Mouse (Mus musculus): ENCODE data around the gene Slfn8. TPM values are rescaled to one million over a fixed set of nuclear protein-coding genes. Genes with fewer than 3 reads are reported as not detected.
"Not testable (repeated sequence)": the region's sequence is repeated elsewhere in the genome, so short reads cannot be mapped to it uniquely, and the experiment has no call there.

The Slfn8 gene
- polyA plus RNA-seq, 1 experiment, result 0.28 TPM

DNA sequence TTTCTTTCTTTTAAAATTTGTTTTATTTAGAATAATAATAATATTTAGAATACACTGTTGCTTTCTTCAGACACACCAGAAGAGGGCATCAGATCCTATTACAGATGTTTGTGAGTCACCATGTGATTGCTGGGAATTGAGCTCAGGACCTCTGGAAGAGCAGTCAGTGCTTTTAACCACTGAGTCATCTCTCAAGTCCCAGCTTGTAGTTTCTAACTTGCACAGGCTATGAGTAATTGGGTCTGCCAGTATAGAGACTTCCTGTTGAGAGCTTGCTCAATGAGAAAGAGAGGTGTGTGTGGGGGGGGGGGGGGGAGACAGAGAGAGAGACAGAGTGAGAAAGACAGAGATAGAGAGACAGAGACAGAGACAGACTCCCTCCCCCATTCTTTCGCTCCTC, 18.5 kb upstream of the Slfn8 start:
- DNase-seq, result no peak
- H3K4me3 ChIP-seq (replicated peaks; ENCODE audit: insufficient read depth, low read depth, low read length), result no peak overlapping the region
- 75% methylated on average over 1 of the region's 1 CpGs for WGBS

DNA sequence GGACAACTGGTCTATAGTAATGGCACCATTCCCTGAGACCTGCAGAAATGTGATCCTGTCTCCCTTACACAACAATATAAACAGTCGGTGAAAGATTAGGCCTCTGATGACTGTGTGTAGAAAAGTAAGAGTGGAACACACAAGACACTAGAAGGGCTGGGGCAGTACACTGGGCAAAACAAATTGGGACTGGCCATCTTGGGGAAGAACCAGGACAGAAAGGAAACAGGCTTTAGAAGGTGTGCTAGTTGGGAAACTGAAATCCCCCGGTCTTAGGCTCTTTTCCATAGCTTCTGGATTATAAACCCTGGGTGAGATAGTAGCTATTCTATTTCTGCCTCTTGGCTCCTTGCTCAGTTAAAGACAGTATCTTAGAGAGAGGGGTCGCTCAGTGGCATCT, 18.1 kb upstream of the Slfn8 start:
- not testable (repeated sequence) for DNase-seq; H3K27me3 ChIP-seq (ENCODE audit: control insufficient read depth, insufficient read depth, low read length); H3K4me3 ChIP-seq (replicated peaks; ENCODE audit: insufficient read depth, low read depth, low read length); H3K4me1 ChIP-seq (ENCODE audit: control insufficient read depth, insufficient read depth, low read length); H3K27ac ChIP-seq (ENCODE audit: insufficient read depth, low read length)
- 89% methylated on average over 3 of the region's 3 CpGs for WGBS

More for the DNA sequence above, 18.5 kb upstream of the Slfn8 start:
- no peak for TF ChIP-seq CTCF (IDR thresholded peaks at IDR 0.05; ENCODE audit: borderline replicate concordance, insufficient read depth, low read depth, low read length)
- no peak for TF ChIP-seq POLR2A (IDR thresholded peaks at IDR 0.05; ENCODE audit: borderline replicate concordance, insufficient read depth, low read length)
- Histone ChIP-seq H3K4me1 (ENCODE audit: control insufficient read depth, insufficient read depth, low read length) (no peaks in the 10 kb centered on the region), H3K27ac (ENCODE audit: insufficient read depth, low read length) (no peak overlapping the region), H3K27me3 (ENCODE audit: control insufficient read depth, insufficient read depth, low read length) (no peaks in the 10 kb centered on the region)

DNA sequence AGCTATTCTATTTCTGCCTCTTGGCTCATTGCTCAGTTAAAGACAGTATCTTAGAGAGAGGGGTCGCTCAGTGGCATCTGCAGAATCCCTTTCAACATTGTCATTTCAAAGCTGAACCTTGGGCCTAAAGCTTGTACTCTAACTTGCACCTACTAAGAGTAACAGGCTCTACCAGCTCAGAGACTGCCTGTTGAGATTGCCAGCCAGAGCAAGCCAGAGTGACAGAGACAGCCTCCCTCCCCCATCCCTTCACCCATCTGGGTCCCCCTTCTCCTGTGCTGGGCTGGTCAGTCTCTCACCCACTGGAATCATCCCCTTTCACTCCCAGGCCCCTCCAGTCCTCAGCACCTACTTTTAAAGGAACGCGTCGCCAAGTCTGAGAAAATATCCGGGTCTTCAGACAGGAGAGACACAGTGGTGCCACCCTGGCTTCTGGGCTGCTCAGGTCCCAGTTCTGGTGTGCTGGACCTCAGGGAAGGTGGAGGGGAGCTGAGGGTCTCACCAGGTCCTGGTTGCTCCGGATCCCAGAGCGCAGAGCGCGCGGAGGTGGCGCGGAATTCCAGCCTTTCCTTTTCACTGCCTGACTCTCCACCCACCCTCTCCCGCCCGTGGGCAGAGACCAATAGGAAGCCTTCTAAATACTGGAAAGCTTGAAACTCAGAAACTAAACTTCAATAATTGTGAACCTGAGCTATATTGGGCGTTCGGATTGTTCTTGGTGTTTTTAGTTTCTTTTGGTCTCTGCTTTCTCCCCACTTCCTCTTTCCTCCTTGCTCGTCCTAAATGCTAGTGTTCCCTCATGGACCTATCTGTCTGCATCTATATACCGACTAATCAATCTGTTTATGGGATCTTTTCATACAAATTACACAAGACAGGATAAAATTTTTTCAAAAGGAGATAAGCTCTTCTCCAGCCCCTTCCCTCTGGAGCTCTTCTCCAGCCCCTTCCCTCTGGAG, 770 bp downstream of the Slfn8 start:
- H3K27ac ChIP-seq (ENCODE audit: insufficient read depth, low read length); H3K4me3 ChIP-seq (replicated peaks; ENCODE audit: insufficient read depth, low read depth, low read length); DNase-seq; H3K27me3 ChIP-seq (ENCODE audit: control insufficient read depth, insufficient read depth, low read length); H3K4me1 ChIP-seq (ENCODE audit: control insufficient read depth, insufficient read depth, low read length): not testable (repeated sequence)
- WGBS, result 85% methylated on average over 18 of the region's 18 CpGs

DNA sequence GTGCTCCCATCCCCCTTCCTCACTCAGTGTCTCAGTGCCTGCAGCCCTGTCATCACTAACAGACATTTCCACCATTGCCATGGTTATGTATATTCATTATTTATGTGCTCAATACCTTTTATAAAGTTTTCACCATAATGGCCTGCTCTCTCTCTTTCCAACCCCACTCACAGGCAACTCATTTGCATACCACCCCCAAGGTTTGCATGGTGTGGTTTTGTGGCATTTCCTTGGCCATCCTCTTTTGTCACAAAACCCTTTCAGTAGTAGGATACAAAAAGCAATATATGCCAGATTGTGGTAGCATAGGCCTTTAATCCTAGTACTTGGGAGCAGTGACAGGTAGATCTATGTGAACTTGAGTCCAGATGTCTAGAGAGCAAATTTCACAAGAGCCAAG, 4.5 kb downstream of the Slfn8 start:
- H3K27ac ChIP-seq (ENCODE audit: insufficient read depth, low read length), result no peak overlapping the region
- H3K4me1 ChIP-seq (ENCODE audit: control insufficient read depth, insufficient read depth, low read length), result no peaks in the 10 kb centered on the region
- H3K4me3 ChIP-seq (replicated peaks; ENCODE audit: insufficient read depth, low read depth, low read length), result no peak overlapping the region
- no peak for DNase-seq
- TF ChIP-seq CTCF (IDR thresholded peaks at IDR 0.05; ENCODE audit: borderline replicate concordance, insufficient read depth, low read depth, low read length) (no peak), POLR2A (IDR thresholded peaks at IDR 0.05; ENCODE audit: borderline replicate concordance, insufficient read depth, low read length) (no peak)
- H3K27me3 ChIP-seq (ENCODE audit: control insufficient read depth, insufficient read depth, low read length), result no peaks in the 10 kb centered on the region

DNA sequence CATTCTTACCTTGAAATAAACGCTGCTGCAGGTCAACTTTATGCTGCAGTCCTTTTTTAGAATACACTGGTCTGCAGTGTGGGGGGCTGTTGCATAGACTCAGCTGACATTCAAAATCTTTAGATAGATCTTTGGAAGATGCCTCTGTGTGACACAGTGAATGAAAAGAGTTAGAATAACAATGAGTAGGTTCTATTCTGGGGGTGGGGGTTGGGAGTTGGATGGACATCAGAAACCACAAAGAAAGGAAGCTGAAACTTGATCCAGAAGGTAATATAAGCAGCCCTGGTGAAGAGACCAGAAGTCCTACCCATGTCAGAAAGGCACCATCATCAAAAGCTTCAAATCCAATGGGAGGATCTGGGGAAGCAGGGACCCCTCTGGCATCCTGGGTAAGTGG, 7.3 kb downstream of the Slfn8 start:
- no peak for TF ChIP-seq POLR2A (IDR thresholded peaks at IDR 0.05; ENCODE audit: borderline replicate concordance, insufficient read depth, low read length)
- no peak for TF ChIP-seq CTCF (IDR thresholded peaks at IDR 0.05; ENCODE audit: borderline replicate concordance, insufficient read depth, low read depth, low read length)
- DNase-seq, result no peak
- 73% methylated on average over 1 of the region's 1 CpGs for WGBS
- no peaks in the 10 kb centered on the region for H3K4me1 ChIP-seq (ENCODE audit: control insufficient read depth, insufficient read depth, low read length)
- H3K27me3 ChIP-seq (ENCODE audit: control insufficient read depth, insufficient read depth, low read length), result no peaks in the 10 kb centered on the region
- no peak overlapping the region for H3K4me3 ChIP-seq (replicated peaks; ENCODE audit: insufficient read depth, low read depth, low read length)
- no peak overlapping the region for H3K27ac ChIP-seq (ENCODE audit: insufficient read depth, low read length)

DNA sequence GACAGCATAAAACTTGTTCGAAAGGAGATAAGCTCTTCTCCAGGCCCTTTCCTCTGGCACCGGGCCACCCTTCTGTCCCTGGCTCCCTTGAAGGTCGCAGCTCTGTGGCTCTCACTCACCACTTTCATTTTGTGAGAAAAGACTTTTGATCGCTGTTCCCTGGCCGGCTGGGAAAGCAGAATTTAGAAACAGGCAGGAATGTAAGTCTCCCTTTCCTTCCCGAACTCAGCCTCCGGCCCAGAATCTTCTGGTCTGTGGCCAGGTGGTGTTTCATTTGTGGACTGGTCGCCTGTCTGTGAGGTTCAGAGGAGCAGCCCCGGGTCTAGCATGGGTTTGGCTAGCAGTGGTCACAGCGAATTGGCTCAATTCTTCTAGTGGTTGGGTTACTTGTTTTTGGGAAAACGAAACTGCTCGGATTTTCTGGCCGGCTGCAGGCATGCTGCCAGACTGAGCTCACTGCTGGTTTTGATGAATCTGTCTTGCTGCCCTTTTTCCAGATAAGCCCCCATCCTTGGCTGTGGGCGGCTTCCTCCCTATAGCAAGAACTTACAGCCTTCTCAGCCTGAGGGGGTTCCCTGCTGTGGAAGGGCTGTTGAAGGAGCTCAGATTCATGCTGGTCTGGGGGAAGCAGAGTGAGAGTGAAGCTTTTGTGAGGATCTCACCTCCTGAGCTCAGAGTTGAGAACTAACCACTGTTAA, 29.0 kb downstream of the Slfn8 start, which contains the start of gene Slfn9:
TSS of gene Slfn9 (minus strand) at position 362 of the 698 bp plus-strand sequence.
- H3K27ac ChIP-seq (ENCODE audit: insufficient read depth, low read length), result no peak within 1 kb of the TSS
- peak within 1 kb of the TSS; percentile 73 for H3K4me3 ChIP-seq (replicated peaks; ENCODE audit: insufficient read depth, low read depth, low read length)
- H3K27me3 ChIP-seq (ENCODE audit: control insufficient read depth, insufficient read depth, low read length), result no peaks in the 10 kb centered on the region
- peak; percentile 16 to 27 for DNase-seq
- peaks cover 3% of the 10 kb centered on the region for H3K4me1 ChIP-seq (ENCODE audit: control insufficient read depth, insufficient read depth, low read length)
- WGBS, result under 1% methylated on average over 14 of the region's 14 CpGs
- TF ChIP-seq CTCF (IDR thresholded peaks at IDR 0.05; ENCODE audit: borderline replicate concordance, insufficient read depth, low read depth, low read length) (no peak), POLR2A (IDR thresholded peaks at IDR 0.05; ENCODE audit: borderline replicate concordance, insufficient read depth, low read length) (no peak)

DNA sequence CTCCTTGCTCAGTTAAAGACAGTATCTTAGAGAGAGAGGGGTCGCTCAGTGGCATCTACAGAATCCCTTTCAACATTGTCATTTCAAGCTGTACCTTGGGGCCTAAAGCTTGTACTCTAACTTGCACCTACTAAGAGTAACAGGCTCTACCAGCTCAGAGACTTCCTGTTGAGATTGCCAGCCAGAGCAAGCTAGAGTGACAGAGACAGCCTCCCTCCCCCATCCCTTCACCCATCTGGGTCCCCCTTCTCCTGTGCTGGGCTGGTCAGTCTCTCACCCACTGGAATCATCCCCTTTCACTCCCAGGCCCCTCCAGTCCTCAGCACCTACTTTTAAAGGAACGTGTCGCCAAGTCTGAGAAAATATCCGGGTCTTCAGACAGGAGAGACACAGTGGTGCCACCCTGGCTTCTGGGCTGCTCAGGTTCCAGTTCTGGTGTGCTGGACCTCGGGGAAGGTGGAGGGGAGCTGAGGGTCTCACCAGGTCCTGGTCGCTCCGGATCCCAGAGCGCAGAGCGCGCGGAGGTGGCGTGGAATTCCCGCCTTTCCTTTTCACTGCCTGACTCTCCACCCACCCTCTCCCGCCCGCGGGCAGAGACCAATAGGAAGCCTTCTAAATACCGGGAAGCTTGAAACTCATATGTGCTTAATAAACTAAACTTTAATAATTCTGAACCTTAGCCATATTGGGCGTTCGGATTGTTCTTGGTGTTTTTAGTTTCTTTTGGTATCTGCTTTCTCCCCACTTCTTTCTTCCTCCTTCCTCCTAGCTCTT, 29.8 kb downstream of the Slfn8 start:
- not testable (repeated sequence) for H3K27ac ChIP-seq (ENCODE audit: insufficient read depth, low read length); H3K27me3 ChIP-seq (ENCODE audit: control insufficient read depth, insufficient read depth, low read length); H3K4me1 ChIP-seq (ENCODE audit: control insufficient read depth, insufficient read depth, low read length); DNase-seq
- H3K4me3 ChIP-seq (replicated peaks; ENCODE audit: insufficient read depth, low read depth, low read length), result peak overlapping the region; percentile 73
- WGBS, result 11% methylated on average over 19 of the region's 19 CpGs

DNA sequence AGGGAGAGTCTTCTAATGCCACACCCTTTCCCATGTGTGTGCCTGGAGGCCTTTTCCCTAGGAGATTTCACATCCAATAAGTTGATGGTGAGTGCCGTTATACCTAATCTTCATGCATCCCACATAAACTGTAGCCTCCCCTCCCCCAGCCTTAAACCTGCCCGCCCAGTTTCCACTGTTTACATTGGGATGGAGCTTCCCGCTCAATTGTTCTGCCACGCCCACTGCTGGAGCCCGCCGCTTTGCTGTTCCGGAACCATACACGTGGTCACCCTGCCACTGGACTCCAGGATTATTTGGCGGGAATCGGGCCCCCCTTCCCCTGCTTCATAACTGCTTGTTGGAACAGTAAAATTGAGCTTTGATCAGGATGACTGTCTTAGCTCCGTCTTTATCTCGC, 31.3 kb downstream of the Slfn8 start:
- Histone ChIP-seq H3K27ac (ENCODE audit: insufficient read depth, low read length) (no peak overlapping the region), H3K27me3 (ENCODE audit: control insufficient read depth, insufficient read depth, low read length) (no peaks in the 10 kb centered on the region), H3K4me1 (ENCODE audit: control insufficient read depth, insufficient read depth, low read length) (peaks cover 3% of the 10 kb centered on the region), H3K4me3 (replicated peaks; ENCODE audit: insufficient read depth, low read depth, low read length) (no peak overlapping the region)
- TF ChIP-seq CTCF (IDR thresholded peaks at IDR 0.05; ENCODE audit: borderline replicate concordance, insufficient read depth, low read depth, low read length) (no peak), POLR2A (IDR thresholded peaks at IDR 0.05; ENCODE audit: borderline replicate concordance, insufficient read depth, low read length) (no peak)
- 50% methylated on average over 12 of the region's 12 CpGs for WGBS
- DNase-seq, result no peak

Data from cerebellum, adult 2 months (tissue).